Mouse (Mus musculus) C2C12 (cell line): ENCODE measurements around the gene Nek5.

Source experiments
- CTCF ChIP-seq: IDR thresholded peaks from one replicate; pipeline ENCODE4 v1.5.1; 2011; ENCODE audit not compliant: control insufficient read depth, insufficient read depth, insufficient read length
- MAX ChIP-seq: IDR thresholded peaks from one replicate; pipeline ENCODE4 v1.6.1; 2011; ENCODE audit warnings: mild to moderate bottlenecking, control low read depth
- MYOG ChIP-seq: IDR thresholded peaks from one replicate; pipeline ENCODE4 v1.6.1; 2011; ENCODE audit not compliant: control insufficient read depth, insufficient read length; ENCODE audit errors: extremely low read depth
- USF1 ChIP-seq: IDR thresholded peaks from one replicate; pipeline ENCODE4 v1.6.1; 2011; ENCODE audit warnings: low read depth, mild to moderate bottlenecking, control low read depth, moderate library complexity

DNA sequence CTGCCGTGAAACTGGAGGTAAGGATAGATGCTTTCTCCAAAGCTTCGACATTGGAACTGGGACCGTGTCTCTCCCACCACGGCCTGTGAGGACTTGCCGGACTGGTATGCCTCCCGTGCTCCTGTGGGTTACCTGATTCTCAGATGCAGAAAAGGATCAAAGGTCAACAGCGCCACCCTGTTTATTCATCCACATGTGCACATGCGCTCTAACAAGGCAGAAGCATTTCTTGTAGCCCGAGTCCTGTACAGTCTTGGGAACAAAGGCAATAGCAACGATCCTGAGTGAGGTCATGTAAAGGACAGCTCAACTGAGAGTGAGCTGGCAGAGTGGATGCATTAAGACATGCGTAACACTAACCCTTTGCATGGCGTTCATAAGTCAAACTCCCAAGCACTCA is 7.2 kb upstream of the Nek5 start:
- TF ChIP-seq MYOG (no peak), CTCF (no peak), USF1 (no peak), MAX (no peak)
